Mouse (Mus musculus) olfactory bulb, adult 2 months (tissue): Measurements from ENCODE around the gene Snd1.

ENCODE experiments used
- CTCF ChIP-seq: fragments of 200-500 bp; IDR thresholded peaks from 2 replicates; pipeline ENCODE4 v1.5.1; 2012; ENCODE audit warnings: low read depth, mild to moderate bottlenecking, low read length, moderate library complexity; ENCODE audit not compliant: insufficient read depth
- POLR2A ChIP-seq: fragments of 200-500 bp; IDR thresholded peaks from 2 replicates; pipeline ENCODE4 v1.6.1; 2012; ENCODE audit warnings: mild to moderate bottlenecking, low read depth, low read length, moderate library complexity; ENCODE audit not compliant: insufficient read depth

GRCm38 (mm10) chr6:28975106-28975505, 500.2 kb downstream of the Snd1 start:
- TF ChIP-seq CTCF: no peak
- no peak for TF ChIP-seq POLR2A
